Mouse (Mus musculus) bone marrow, adult 2 months (tissue): ENCODE results near the gene Tac2. TPM values are rescaled to one million over a fixed set of nuclear protein-coding genes. Genes with fewer than 3 reads are reported as not detected.
"Not testable (repeated sequence)": the region's sequence is repeated elsewhere in the genome, so short reads cannot be mapped to it uniquely, and the experiment has no call there.

ENCODE experiments used
- H3K27ac ChIP-seq: fragments of 200-500 bp; 2 replicates; pipeline ENCODE4 v1.5.1; 2012; ENCODE audit warnings: low read depth, mild to moderate bottlenecking, control low read depth, inconsistent platforms, low read length; ENCODE audit not compliant: control insufficient read depth, poor library complexity, insufficient read depth
- H3K4me1 ChIP-seq: fragments of 200-500 bp; 2 replicates; pipeline ENCODE4 v1.6.1; 2011; ENCODE audit warnings: low read length; ENCODE audit not compliant: control insufficient read depth, insufficient read depth
- H3K4me3 ChIP-seq: fragments of 200-500 bp; replicated peaks from 2 replicates; pipeline ENCODE3; 2011; ENCODE audit warnings: mild to moderate bottlenecking, low read depth, low read length, control low read depth; ENCODE audit not compliant: control insufficient read depth
- CTCF ChIP-seq: fragments of 200-500 bp; IDR thresholded peaks from 2 replicates; pipeline ENCODE4 v1.5.1; 2011; ENCODE audit warnings: low read length, control low read depth; ENCODE audit not compliant: control insufficient read depth, insufficient read depth
- POLR2A ChIP-seq: fragments of 200-500 bp; IDR thresholded peaks from 2 replicates; pipeline ENCODE4 v1.6.1; 2011; ENCODE audit warnings: low read depth, mild to moderate bottlenecking, control low read depth, low read length, borderline replicate concordance; ENCODE audit not compliant: control insufficient read depth
- WGBS: fragments of 180-500 bp; shearing (Covaris S2); methylation state at CpG from one replicate; pipeline ENCODE4 v1.1.7; 2018; 5-methylcytosine and 5-hydroxymethylcytosine counted together
- polyA plus RNA-seq: library from polyadenylated mRNA; stranded (reverse); fragments of >200 nt; gene quantifications from 2 replicates; pipeline ENCODE4 v1.2.4, GENCODE M21; 2011; ENCODE audit warnings: low replicate concordance; ENCODE audit not compliant: missing spikeins, insufficient read depth, insufficient read length

The Tac2 gene
- polyA plus RNA-seq, 1 experiment: 8.4 TPM

DNA sequence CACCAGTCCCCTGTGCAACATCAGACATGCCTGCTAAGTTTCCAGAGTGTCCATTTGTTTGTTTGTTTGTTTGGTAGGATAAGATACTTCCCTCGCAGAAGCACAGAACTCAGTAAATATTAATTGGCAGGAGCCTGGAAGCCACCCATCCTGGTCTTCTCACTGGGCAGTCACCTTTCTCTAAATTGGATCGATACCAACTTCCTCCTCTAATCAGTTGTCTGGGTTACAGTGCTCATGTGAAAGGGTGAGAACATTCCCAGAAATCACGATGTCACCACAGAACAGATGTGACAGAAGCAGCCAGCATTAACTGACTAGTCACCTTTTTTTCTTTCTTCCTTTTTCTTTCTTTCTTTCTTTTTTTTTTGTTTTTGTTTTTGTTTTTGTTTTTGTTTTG is 31.0 kb downstream of the Tac2 start:
- WGBS: 38% methylated on average over 3 of the region's 3 CpGs
- TF ChIP-seq CTCF (no peak), POLR2A (no peak)
- no peak overlapping the region for H3K27ac ChIP-seq
- H3K4me1 ChIP-seq: no peaks in the 10 kb centered on the region
- H3K4me3 ChIP-seq: no peak overlapping the region

- Histone ChIP-seq H3K27ac (no peak overlapping the region), H3K4me3 (no peak overlapping the region), H3K4me1 (no peaks in the 10 kb centered on the region)
- TF ChIP-seq CTCF: no peak
- TF ChIP-seq POLR2A: no peak
- WGBS: 38% methylated on average over 18 of the region's 18 CpGs
These were observed 31.6 kb downstream of the Tac2 start for GRCm38 (mm10) chr10:127755770-127756468.

- TF ChIP-seq CTCF (no peak), POLR2A (no peak)
- WGBS: 74% methylated on average over 9 of the region's 9 CpGs
- Histone ChIP-seq H3K4me1 (no peaks in the 10 kb centered on the region), H3K4me3 (no peak within 1 kb of the TSS), H3K27ac (no peak within 1 kb of the TSS)
These were observed 35.2 kb downstream of the Tac2 start, which contains the start of the genes Rdh1 and Rdh16f1 for GRCm38 (mm10) chr10:127759181-127760110. Gene Rdh1 (plus strand): TSS chr10:127759721. Gene Rdh16f1 (plus strand): TSS chr10:127759787.

GRCm38 (mm10) chr10:127762926-127763325 is 38.6 kb downstream of the Tac2 start:
- not testable (repeated sequence) for H3K4me3 ChIP-seq, H3K27ac ChIP-seq, H3K4me1 ChIP-seq
- 80% methylated on average over 10 of the region's 10 CpGs for WGBS

- H3K4me3 ChIP-seq: no peak overlapping the region
- H3K27ac ChIP-seq: no peak overlapping the region
- no peaks in the 10 kb centered on the region for H3K4me1 ChIP-seq
- WGBS: 70% methylated on average over 12 of the region's 12 CpGs
- TF ChIP-seq CTCF (no peak), POLR2A (no peak)
These were observed 39.8 kb downstream of the Tac2 start for GRCm38 (mm10) chr10:127763914-127764680.

DNA sequence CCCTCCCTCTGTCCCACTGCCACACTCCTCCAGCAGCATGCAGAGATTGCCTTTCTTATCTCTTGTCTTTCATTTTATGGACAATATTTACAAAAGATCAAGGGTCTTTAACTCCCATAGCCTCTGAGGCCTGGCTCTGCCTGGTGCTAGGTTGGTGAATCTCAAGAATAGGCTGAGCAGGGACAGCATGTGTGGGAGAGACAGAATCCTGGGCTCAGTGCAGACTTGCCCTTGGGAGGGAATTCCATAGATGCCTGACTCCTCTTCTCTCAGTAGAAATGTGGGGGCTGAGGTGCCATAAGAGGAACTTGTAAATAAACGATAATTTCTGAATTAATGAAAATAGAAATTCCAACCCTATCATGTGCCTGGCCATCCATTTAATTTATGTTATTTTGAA is 42.3 kb downstream of the Tac2 start:
- 84% methylated on average over 1 of the region's 1 CpGs for WGBS
- H3K4me3 ChIP-seq: no peak overlapping the region
- TF ChIP-seq CTCF: no peak
- no peak for TF ChIP-seq POLR2A

DNA sequence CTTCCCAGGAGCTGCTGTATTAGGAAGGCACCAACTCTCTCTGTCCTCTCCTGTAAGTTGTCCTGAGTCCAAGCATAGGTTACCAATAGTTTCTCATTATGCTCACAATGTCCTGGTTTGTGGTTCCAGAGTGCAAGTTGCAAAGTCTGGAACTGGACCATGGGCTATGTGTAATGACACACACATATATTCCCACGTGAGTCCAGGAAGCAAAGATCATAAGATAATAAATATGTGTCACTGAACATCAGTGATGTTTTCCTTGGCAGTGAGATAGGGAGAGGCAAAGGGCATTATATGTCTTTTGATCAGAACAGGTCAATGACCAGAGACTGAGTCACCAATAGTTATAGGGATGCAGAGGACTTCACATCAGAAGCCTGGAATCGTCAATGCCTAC is 51.7 kb downstream of the Tac2 start, which contains the start of gene Rdh9:
Rdh9 (plus strand) TSS at position 376 of the 400 bp plus-strand sequence.
- H3K27ac ChIP-seq: no peak within 1 kb of the TSS
- TF ChIP-seq CTCF: no peak
- TF ChIP-seq POLR2A: no peak
- H3K4me1 ChIP-seq: no peaks in the 10 kb centered on the region
- no peak within 1 kb of the TSS for H3K4me3 ChIP-seq
- WGBS: 54% methylated on average over 2 of the region's 2 CpGs

More for the DNA sequence above, 42.3 kb downstream of the Tac2 start:
- Histone ChIP-seq H3K27ac (no peak overlapping the region), H3K4me1 (no peaks in the 10 kb centered on the region)

Other genes starting within 250 kb of the Tac2 start
- 2.4 and 5.0 TPM in 2 replicates for gene Stac3, start 222.8 kb upstream of the Tac2 start, polyA plus RNA-seq
- not detected in 2 replicates for gene Ndufa4l2, start 209.5 kb upstream of the Tac2 start, polyA plus RNA-seq
- gene Shmt2, start 202.0 kb upstream of the Tac2 start, polyA plus RNA-seq: 36.7 and 39.9 TPM in 2 replicates
- gene Nxph4, start 189.9 kb upstream of the Tac2 start, polyA plus RNA-seq: not detected in 2 replicates
- gene Lrp1, start 103.3 kb upstream of the Tac2 start, polyA plus RNA-seq: 23.5 and 48.3 TPM in 2 replicates
- gene Stat6, start 81.5 kb upstream of the Tac2 start, polyA plus RNA-seq: 31.6 and 60.1 TPM in 2 replicates
- gene Nemp1, start 57.6 kb upstream of the Tac2 start, polyA plus RNA-seq: 6.7 and 7.3 TPM in 2 replicates
- gene Nab2, start 55.9 kb upstream of the Tac2 start, polyA plus RNA-seq: 3.3 and 4.0 TPM in 2 replicates
- gene Myo1a, start 19.3 kb upstream of the Tac2 start, polyA plus RNA-seq: 1.4 and 1.7 TPM in 2 replicates
- gene Zbtb39, start 15.1 kb downstream of the Tac2 start, polyA plus RNA-seq: 1.1 and 3.9 TPM in 2 replicates
- gene Gpr182, start 27.3 kb downstream of the Tac2 start, polyA plus RNA-seq: 1.2 and 2.8 TPM in 2 replicates
- not detected in 2 replicates for gene Rdh1, start 35.2 kb downstream of the Tac2 start, polyA plus RNA-seq
- not detected in 2 replicates for gene Rdh16f1, start 35.3 kb downstream of the Tac2 start, polyA plus RNA-seq
- 0.55 TPM in 1 of 2 replicates, not detected in the other for gene Rdh9, start 51.9 kb downstream of the Tac2 start, polyA plus RNA-seq
- 0.62 TPM in 1 of 2 replicates, not detected in the other for gene Rdh16, start 76.7 kb downstream of the Tac2 start, polyA plus RNA-seq
- gene Rdh19, start 125.5 kb downstream of the Tac2 start, polyA plus RNA-seq: not detected in 2 replicates
- gene Rdh16f2, start 142.0 kb downstream of the Tac2 start, polyA plus RNA-seq: not detected in 2 replicates
- 1.1 and 4.5 TPM in 2 replicates for gene Rdh7, start 164.3 kb downstream of the Tac2 start, polyA plus RNA-seq
- not detected in 2 replicates for gene Sdr9c7, start 174.0 kb downstream of the Tac2 start, polyA plus RNA-seq